9 mouse cellular contexts compared by ENCODE assay signal in genomic region chr5:30230901-30231300, GRCm38 (mm10). TPM values are rescaled to one million over a fixed set of nuclear protein-coding genes. Genes with fewer than 3 reads are reported as not detected.
DNase-seq lines count a peak whose midpoint lies in the region; ATAC-seq and TF ChIP-seq lines count a peak whose summit lies in the region.
"Had no signal": no experiment of that assay in that cellular context is flagged by ENCODE, and none has a peak within 500 bp of the region (broad histone marks: within the 10 kb centered on the region; RNA-seq: fewer than 3 reads in every experiment).

No protein-coding gene starts in this region.

- 53% methylated on average over 4 of the region's 4 CpGs for WGBS in liver, adult 2 months
- 83% methylated on average over 4 of the region's 4 CpGs for WGBS in liver, embryonic 11.5 days
- WGBS in olfactory bulb, adult 2 months, result 62% methylated on average over 4 of the region's 4 CpGs

- H3K79me2 ChIP-seq in liver, adult 2 months (ENCODE audit: control insufficient read depth, insufficient read depth, low read length), result peaks cover 11% of the 10 kb centered on the region; the same call in 1 of the 2 replicates

- H3K27me3 ChIP-seq in liver, adult 2 months (ENCODE audit: control insufficient read depth, insufficient read depth, low read length), result no peaks in the 10 kb centered on the region
- H3K27me3 ChIP-seq in liver, embryonic 11.5 days (replicated peaks; ENCODE audit: control insufficient read depth, insufficient read depth, low read length), result no peaks in the 10 kb centered on the region

- H3K27ac ChIP-seq in liver, adult 2 months (replicated peaks; ENCODE audit: insufficient read depth, low read depth, low read length), result no peak overlapping the region
- H3K27ac ChIP-seq in liver, embryonic 11.5 days (ENCODE audit: low read depth, low read length), result no peak overlapping the region
- H3K27ac ChIP-seq in olfactory bulb, adult 2 months (ENCODE audit: insufficient read depth, low read depth, low read length), result no peak overlapping the region

- peaks cover 11% of the 10 kb centered on the region for H3K4me1 ChIP-seq in liver, adult 2 months (ENCODE audit: control insufficient read depth, insufficient read depth, low read length)
- peaks cover 19% of the 10 kb centered on the region for H3K4me1 ChIP-seq in liver, embryonic 11.5 days (replicated peaks; ENCODE audit: control insufficient read depth, insufficient read depth, low read length)
- 0 out of 2 replicates have a peak, but pooled peaks cover 2% of the 10 kb centered on the region for H3K4me1 ChIP-seq in olfactory bulb, adult 2 months (ENCODE audit: control insufficient read depth, insufficient read depth, low read length)

- ATAC-seq in cerebellum, adult (ENCODE audit: insufficient number of reproducible peaks, low FRiP score, low TSS enrichment), result no peak
- no peak for ATAC-seq in liver, embryonic 11.5 days (replicated peaks; ENCODE audit: low FRiP score)

- peak; percentile 74 for TF ChIP-seq CTCF in liver, adult 2 months (IDR thresholded peaks at IDR 0.05; ENCODE audit: low read depth, low read length)
- TF ChIP-seq CTCF in olfactory bulb, adult 2 months (IDR thresholded peaks at IDR 0.05; ENCODE audit: insufficient read depth, low read depth, low read length), result peak; percentile 42; the same call in 1 of the 2 replicates

- no peak overlapping the region for H3K4me3 ChIP-seq in liver, adult 2 months (ENCODE audit: insufficient read depth, low read depth, low read length)
- H3K4me3 ChIP-seq in liver, embryonic 11.5 days (ENCODE audit: low read depth, low read length), result no peak overlapping the region
- H3K4me3 ChIP-seq in olfactory bulb, adult 2 months (ENCODE audit: insufficient read depth, low read depth, low read length), result no peak overlapping the region

- no peak overlapping the region for H3K9ac ChIP-seq in liver, adult 2 months (ENCODE audit: low read depth, low read length)
- H3K9ac ChIP-seq in liver, embryonic 11.5 days (ENCODE audit: low read depth, low read length), result no peak overlapping the region

- H3K9me3 ChIP-seq in liver, embryonic 11.5 days (ENCODE audit: control insufficient read depth, low read length), result no peaks in the 10 kb centered on the region

- DNase-seq in cerebellum, adult 18-20 months, result peak; percentile 44 to 50
- DNase-seq in liver, adult 2 months (ENCODE audit: extremely low read depth, low read depth, low spot score), result peak; percentile 59
- no peak for DNase-seq in liver, embryonic 11.5 days (ENCODE audit: low spot score)
- peak; percentile 34 to 69 for DNase-seq in cerebellum, postnatal 25 days
- DNase-seq in embryo, embryonic 11 days, result no peak
- DNase-seq in embryo, embryonic 10.5 days (ENCODE audit: low spot score), result no peak

- H3K36me3 ChIP-seq in liver, adult 2 months (ENCODE audit: control insufficient read depth, insufficient read depth, low read length), result no peaks in the 10 kb centered on the region
- H3K36me3 ChIP-seq in liver, embryonic 11.5 days (ENCODE audit: control insufficient read depth, insufficient read depth, low read length), result peaks cover 2% of the 10 kb centered on the region; the same call in 1 of the 2 replicates

- no peak for TF ChIP-seq POLR2A in liver, adult 2 months (IDR thresholded peaks at IDR 0.05; ENCODE audit: extremely low read depth, insufficient read depth, low read length)
- no peak for TF ChIP-seq POLR2A in olfactory bulb, adult 2 months (IDR thresholded peaks at IDR 0.05; ENCODE audit: insufficient read depth, low read depth, low read length)

- H3K4me2 ChIP-seq in liver, embryonic 11.5 days, result no peak overlapping the region

RNA-seq across cellular contexts. Expression of gene Selenoi, which starts 1.5 kb away (rescaled TPM):
- 26.6 and 31.8 TPM in 2 replicates for total RNA-seq in liver, adult 2 months (2014; rRNA removed)
- 59.7 and 73.9 TPM in 2 replicates for polyA plus RNA-seq in liver, adult 2 months (2012; rRNA removed)
- 28.2 and 31.3 TPM in 2 replicates for polyA plus RNA-seq in liver, embryonic 11.5 days (2014; fragmentation: Nextera tagmentation; extraction: Ambion mirVana)
- polyA plus RNA-seq in olfactory bulb, adult 2 months (2012; ENCODE audit: insufficient read depth, insufficient read length, low replicate concordance, missing spikeins), result not detected in 2 replicates

RNA-seq across cellular contexts. Expression of gene Adgrf3, which starts 25.4 kb away (rescaled TPM):
- total RNA-seq in liver, adult 2 months (2014; rRNA removed), result not detected in 2 replicates
- not detected in 2 replicates for polyA plus RNA-seq in liver, adult 2 months (2012; rRNA removed)
- polyA plus RNA-seq in liver, embryonic 11.5 days (2014; fragmentation: Nextera tagmentation; extraction: Ambion mirVana), result not detected in 2 replicates
- not detected in 2 replicates for polyA plus RNA-seq in olfactory bulb, adult 2 months (2012; ENCODE audit: insufficient read depth, insufficient read length, low replicate concordance, missing spikeins)
- total RNA-seq: layer of hippocampus, adult 18-20 months had no signal

RNA-seq across cellular contexts. Expression of gene Drc1, which starts 50.3 kb away (rescaled TPM):
- total RNA-seq in liver, adult 2 months (2014; rRNA removed), result 0.74 and 1.2 TPM in 2 replicates
- 0.23 and 0.30 TPM in 2 replicates for polyA plus RNA-seq in liver, adult 2 months (2012; rRNA removed)
- 1.6 and 1.7 TPM in 2 replicates for polyA plus RNA-seq in liver, embryonic 11.5 days (2014; fragmentation: Nextera tagmentation; extraction: Ambion mirVana)
- polyA plus RNA-seq in olfactory bulb, adult 2 months (2012; ENCODE audit: insufficient read depth, insufficient read length, low replicate concordance, missing spikeins), result not detected in 2 replicates

Comparison
In these comparisons a context has a peak if more than half of its experiments do, and no peak if none do; other contexts are left out.
1. DNase-seq: peak in cerebellum, adult 18-20 months (2 of 2), liver, adult 2 months (single experiment) and cerebellum, postnatal 25 days (2 of 2); none in liver, embryonic 11.5 days (single experiment), embryo, embryonic 11 days (single experiment) and embryo, embryonic 10.5 days (single experiment).